Mouse (Mus musculus): ENCODE results near the gene Cabp1. TPM values are rescaled to one million over a fixed set of nuclear protein-coding genes. Genes with fewer than 3 reads are reported as not detected.

Cabp1 gene
- total and polyA plus RNA-seq, 3 experiments = 2.3 to 6.0 (median 3.9) TPM

DNA sequence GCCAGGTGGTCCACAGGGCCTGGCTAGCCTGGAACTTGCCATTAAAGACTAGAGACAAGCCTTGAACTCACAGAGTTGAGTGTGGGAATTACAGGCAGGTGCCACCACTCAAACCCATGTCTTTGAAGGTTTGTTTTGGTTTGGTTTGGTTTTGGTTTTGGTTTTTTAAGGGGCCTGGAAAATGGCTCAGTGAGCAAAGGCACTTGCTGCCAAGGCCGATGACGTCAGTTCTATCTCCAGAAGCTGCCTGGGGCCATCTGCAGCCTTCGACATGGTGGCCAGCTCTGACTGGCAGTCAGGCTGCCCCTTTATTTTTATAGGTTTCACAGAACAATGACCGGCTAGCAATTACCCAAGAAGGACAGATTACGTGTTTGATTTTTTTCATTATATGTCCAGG is 73.2 kb downstream of the Cabp1 start:
- intact Hi-C loops (cut with DNase I) = loop anchor here (10.0 kb wide), 1 partner anchor 224 kb away; the partner anchor contains the start of genes Cox6a1, Gatc and Triap1
- Histone ChIP-seq H3K27me3 (ENCODE audit: control insufficient read depth, insufficient read depth, low read length) (no peaks in the 10 kb centered on the region), H3K36me3 (ENCODE audit: control insufficient read depth, insufficient read depth, low read length) (no peaks in the 10 kb centered on the region), H3K27ac (no peak overlapping the region), H3K79me2 (replicated peaks; ENCODE audit: control insufficient read depth, insufficient read depth, low read length) (0 out of 2 replicates have a peak, but pooled peaks cover 1% of the 10 kb centered on the region), H3K4me1 (ENCODE audit: control insufficient read depth, insufficient read depth, low read length) (peaks cover 4% of the 10 kb centered on the region), H3K9ac (ENCODE audit: low read depth, low read length) (no peak overlapping the region), H3K4me3 (no peak overlapping the region)
- no peak for DNase-seq
- WGBS = 65% methylated on average over 5 of the region's 5 CpGs
- TF ChIP-seq CTCF (IDR thresholded peaks at IDR 0.05) (no peak), EP300 (IDR thresholded peaks at IDR 0.05; ENCODE audit: insufficient read depth, low read depth, low read length) (no peak), POLR2A (IDR thresholded peaks at IDR 0.05; ENCODE audit: insufficient read depth, low read depth, low read length) (no peak)

- TF ChIP-seq POLR2A (IDR thresholded peaks at IDR 0.05; ENCODE audit: insufficient read depth, low read depth, low read length) (no peak; the same call in none of the 2 replicates), CTCF (IDR thresholded peaks at IDR 0.05) (no peak), EP300 (IDR thresholded peaks at IDR 0.05; ENCODE audit: insufficient read depth, low read depth, low read length) (no peak)
- intact Hi-C loops (cut with DNase I) = no loop called here
- H3K9ac ChIP-seq (ENCODE audit: low read depth, low read length) = peak within 1 kb of the TSS; percentile 81
- H3K4me1 ChIP-seq (ENCODE audit: control insufficient read depth, insufficient read depth, low read length) = peaks cover 2% of the 10 kb centered on the region
- peak within 1 kb of the TSS; percentile 89 for H3K27ac ChIP-seq
- peak within 1 kb of the TSS; percentile 65 for H3K4me3 ChIP-seq
- H3K27me3 ChIP-seq (ENCODE audit: control insufficient read depth, insufficient read depth, low read length) = no peaks in the 10 kb centered on the region
- peak; percentile 94 for DNase-seq
- H3K36me3 ChIP-seq (ENCODE audit: control insufficient read depth, insufficient read depth, low read length) = no peaks in the 10 kb centered on the region
- 2% methylated on average over 39 of the region's 39 CpGs for WGBS
- 0 out of 2 replicates have a peak, but pooled peaks cover 1% of the 10 kb centered on the region for H3K79me2 ChIP-seq (replicated peaks; ENCODE audit: control insufficient read depth, insufficient read depth, low read length)
These were observed 75.1 kb downstream of the Cabp1 start, which contains the start of gene Acads for GRCm38 (mm10) chr5:115118961-115119570. TSS of gene Acads (minus strand) at chr5:115119346.

Other genes with a start within 250 kb of the Cabp1 start
- gene Hnf1a, start 223.3 kb downstream of the Cabp1 start, total RNA-seq (2021) = not detected
- not detected in 2 replicates for gene Hnf1a, start 223.3 kb downstream of the Cabp1 start, polyA plus RNA-seq (2012; rRNA removed)
- gene Sppl3, start 183.2 kb downstream of the Cabp1 start, total RNA-seq (2021) = 10 to 100 TPM; 32.0 to 32.2 TPM
- 40.8 and 47.9 TPM in 2 replicates for gene Sppl3, start 183.2 kb downstream of the Cabp1 start, polyA plus RNA-seq (2012; rRNA removed)
- not detected for gene Gm10401, start 96.1 kb downstream of the Cabp1 start, total RNA-seq (2021)
- not detected in 2 replicates for gene Gm10401, start 96.1 kb downstream of the Cabp1 start, polyA plus RNA-seq (2012; rRNA removed)
- 100 to 1,000 TPM; 199 to 228 TPM for gene Acads, start 75.0 kb downstream of the Cabp1 start, total RNA-seq (2021)
- 256 and 333 TPM in 2 replicates for gene Acads, start 75.0 kb downstream of the Cabp1 start, polyA plus RNA-seq (2012; rRNA removed)
- 10 to 100 TPM; 15.8 to 22.0 TPM for gene Unc119b, start 59.4 kb downstream of the Cabp1 start, total RNA-seq (2021)
- gene Unc119b, start 59.4 kb downstream of the Cabp1 start, polyA plus RNA-seq (2012; rRNA removed) = 18.4 and 27.8 TPM in 2 replicates
- 10 to 100 TPM; 74.6 to 80.6 TPM for gene Mlec, start 36.2 kb downstream of the Cabp1 start, total RNA-seq (2021)
- 40.4 and 75.4 TPM in 2 replicates for gene Mlec, start 36.2 kb downstream of the Cabp1 start, polyA plus RNA-seq (2012; rRNA removed)
- 10 to 100 TPM; 32.2 to 38.1 TPM for gene Pop5, start 41.5 kb upstream of the Cabp1 start, total RNA-seq (2021)
- gene Pop5, start 41.5 kb upstream of the Cabp1 start, polyA plus RNA-seq (2012; rRNA removed) = 36.2 and 43.8 TPM in 2 replicates
- gene Rnf10, start 78.5 kb upstream of the Cabp1 start, total RNA-seq (2021) = 100 to 1,000 TPM; 391 to 397 TPM
- gene Rnf10, start 78.5 kb upstream of the Cabp1 start, polyA plus RNA-seq (2012; rRNA removed) = 175 and 205 TPM in 2 replicates
- 100 to 1,000 TPM; 140 to 146 TPM for gene Coq5, start 85.3 kb upstream of the Cabp1 start, total RNA-seq (2021)
- 57.1 and 84.0 TPM in 2 replicates for gene Coq5, start 85.3 kb upstream of the Cabp1 start, polyA plus RNA-seq (2012; rRNA removed)
- 10 to 100 TPM; 65.1 to 85.6 TPM for gene Dynll1, start 106.6 kb upstream of the Cabp1 start, total RNA-seq (2021)
- gene Dynll1, start 106.6 kb upstream of the Cabp1 start, polyA plus RNA-seq (2012; rRNA removed) = 65.2 and 83.8 TPM in 2 replicates
- gene Srsf9, start 132.8 kb upstream of the Cabp1 start, total RNA-seq (2021) = 10 to 100 TPM; 14.9 to 16.1 TPM
- 11.8 and 15.3 TPM in 2 replicates for gene Srsf9, start 132.8 kb upstream of the Cabp1 start, polyA plus RNA-seq (2012; rRNA removed)
- gene Gatc, start 146.8 kb upstream of the Cabp1 start, total RNA-seq (2021) = 10 to 100 TPM; 18.1 to 19.8 TPM
- 18.2 and 19.9 TPM in 2 replicates for gene Gatc, start 146.8 kb upstream of the Cabp1 start, polyA plus RNA-seq (2012; rRNA removed)
- 10 to 100 TPM; 21.8 to 24.3 TPM for gene Triap1, start 146.8 kb upstream of the Cabp1 start, total RNA-seq (2021)
- 13.9 and 20.0 TPM in 2 replicates for gene Triap1, start 146.8 kb upstream of the Cabp1 start, polyA plus RNA-seq (2012; rRNA removed)
- 100 to 1,000 TPM; 232 to 256 TPM for gene Cox6a1, start 154.6 kb upstream of the Cabp1 start, total RNA-seq (2021)
- gene Cox6a1, start 154.6 kb upstream of the Cabp1 start, polyA plus RNA-seq (2012; rRNA removed) = 546 and 797 TPM in 2 replicates
- gene Msi1, start 235.2 kb upstream of the Cabp1 start, total RNA-seq (2021) = under 1 TPM; 0.55 to 0.99 TPM
- 0.61 and 0.64 TPM in 2 replicates for gene Msi1, start 235.2 kb upstream of the Cabp1 start, polyA plus RNA-seq (2012; rRNA removed)

Measured in heart, adult 2 months (tissue).